18 mouse cellular contexts compared by ENCODE assay signal in genomic region chr12:80794935-80795785, GRCm38 (mm10). TPM values are rescaled to one million over a fixed set of nuclear protein-coding genes. Genes with fewer than 3 reads are reported as not detected.
DNase-seq lines count a peak whose midpoint lies in the region; TF ChIP-seq lines count a peak whose summit lies in the region.
"Had no signal": no experiment of that assay in that cellular context is flagged by ENCODE, and none has a peak within 500 bp of the region (broad histone marks: within the 10 kb centered on the region; RNA-seq: fewer than 3 reads in every experiment).

No protein-coding gene starts in this region.

- H3K4me1 ChIP-seq in thymus, adult 2 months (replicated peaks; ENCODE audit: control insufficient read depth, insufficient read depth, low read length), result peaks cover 12% of the 10 kb centered on the region

- no peaks in the 10 kb centered on the region for H3K36me3 ChIP-seq in thymus, adult 2 months (ENCODE audit: control insufficient read depth, insufficient read depth, low read length)
- H3K36me3 ChIP-seq: embryonic facial prominence, embryonic 15.5 days; hindbrain, embryonic 12.5 days; limb, embryonic 15.5 days; midbrain, embryonic 15.5 days had no signal

- H3K4me3 ChIP-seq in left cerebral cortex, adult 2 months, result no peak overlapping the region
- no peak overlapping the region for H3K4me3 ChIP-seq in thymus, adult 2 months (ENCODE audit: control insufficient read depth, insufficient read depth, low read length)
- H3K4me3 ChIP-seq: embryonic facial prominence, embryonic 15.5 days; hindbrain, embryonic 12.5 days; limb, embryonic 15.5 days; midbrain, embryonic 15.5 days had no signal

- peak overlapping the region; percentile 34; the same call in 1 of the 2 replicates for H3K27ac ChIP-seq in left cerebral cortex, adult 2 months
- peak overlapping the region; percentile 11 for H3K27ac ChIP-seq in thymus, adult 2 months (ENCODE audit: control insufficient read depth, insufficient read depth, low read length)
- H3K27ac ChIP-seq: embryonic facial prominence, embryonic 15.5 days; hindbrain, embryonic 12.5 days; limb, embryonic 15.5 days; midbrain, embryonic 15.5 days had no signal

- 5% methylated on average over 2 of the region's 2 CpGs for WGBS in thymus, adult 2 months

- peak; percentile 70 for DNase-seq in heart, adult 11 months
- DNase-seq in heart, postnatal 14 days, result no peak
- DNase-seq in left cerebral cortex, adult 2 months (ENCODE audit: extremely low spot score in 1 of 2, low spot score in 2 of 2), result no peak
- no peak for DNase-seq in left cerebral cortex, adult 11 months (ENCODE audit: low spot score)
- DNase-seq in T-cell, adult 2 months (ENCODE audit: low spot score), result peak; percentile 65
- peak; percentile 27 for DNase-seq in thymus, adult 2 months
- no peak for DNase-seq in adipocyte (ENCODE audit: low spot score)
- DNase-seq in kidney, adult 8-10 months, result no peak
- DNase-seq: cerebellum, adult 11 months; gastrocnemius, postnatal 10 days; kidney, postnatal 4 days; lung, postnatal 36 days had no signal

- intact Hi-C loops in heart, postnatal 14 days (cut with DNase I), result no loop called here
- intact Hi-C loops in left cerebral cortex, adult 2 months (cut with DNase I), result loop anchor here (5.0 kb wide), 1 partner anchor 82 kb away; no protein-coding TSS in a partner anchor

- TF ChIP-seq CTCF in left cerebral cortex, adult 2 months (IDR thresholded peaks at IDR 0.05), result no peak
- TF ChIP-seq CTCF in thymus, adult 2 months (IDR thresholded peaks at IDR 0.05; ENCODE audit: borderline replicate concordance, control insufficient read depth, extremely low read depth, insufficient read depth, low read length, poor library complexity), result no peak

- H3K27me3 ChIP-seq in thymus, adult 2 months (ENCODE audit: control insufficient read depth, insufficient read depth, low read length), result no peaks in the 10 kb centered on the region
- H3K27me3 ChIP-seq: embryonic facial prominence, embryonic 15.5 days; hindbrain, embryonic 12.5 days; limb, embryonic 15.5 days; midbrain, embryonic 15.5 days had no signal

- TF ChIP-seq POLR2A in thymus, adult 2 months (IDR thresholded peaks at IDR 0.05; ENCODE audit: control insufficient read depth, extremely low read depth, insufficient read depth, low read length, poor library complexity), result no peak

RNA-seq across cellular contexts. Expression of gene Susd6, which starts 4.8 kb away (rescaled TPM):
- 10 to 100 TPM; 63.4 to 66.2 TPM for total RNA-seq in heart, postnatal 14 days (2021)
- 10 to 100 TPM; 37.0 TPM for total RNA-seq in left cerebral cortex, adult 2 months (2021)
- polyA plus RNA-seq in thymus, adult 2 months (2012; rRNA removed), result 81.3 and 81.8 TPM in 2 replicates

RNA-seq across cellular contexts. Expression of gene Ccdc177, which starts 34.7 kb away (rescaled TPM):
- under 1 TPM in 1 of 2 experiments, not detected in 1; 0.07 TPM for total RNA-seq in heart, postnatal 14 days (2021)
- total RNA-seq in left cerebral cortex, adult 2 months (2021), result 10 to 100 TPM; 11.6 to 15.3 TPM
- not detected in 2 replicates for polyA plus RNA-seq in thymus, adult 2 months (2012; rRNA removed)
- polyA plus RNA-seq: activated CD4-positive, CD25-positive, alpha-beta regulatory T cell, adult 4 months; C2C12 had no signal

Comparison
In these comparisons a context has a peak if more than half of its experiments do, and no peak if none do; other contexts are left out.
1. DNase-seq: peak in heart, adult 11 months (single experiment), T-cell, adult 2 months (single experiment) and thymus, adult 2 months (single experiment); none in heart, postnatal 14 days (0 of 2), left cerebral cortex, adult 2 months (0 of 2), left cerebral cortex, adult 11 months (single experiment), adipocyte (single experiment) and kidney, adult 8-10 months (0 of 2).
2. RNA of gene Ccdc177, which starts 34.7 kb away (total RNA-seq): 11.6 to 15.3 TPM in left cerebral cortex, adult 2 months; 0.07 TPM in heart, postnatal 14 days; every median in the first group is over 10 times any median in the second.